Mouse (Mus musculus) embryonic facial prominence, embryonic 13.5 days (tissue): ENCODE measurements at regions not wholly inside any gene's neighbourhood (a gene's known extent, or its start where the extent isn't known, plus 50 kb on each side); places are given as distances from the start of the nearest gene placed in this dataset.

Experiments
- ATAC-seq: fragments of 200-750 bp; cut with Nextera tagmentation; 2 replicates; pipeline ENCODE4 v1.8.0; 2017; ENCODE audit warnings: low read depth; ENCODE audit not compliant: insufficient number of reproducible peaks, insufficient read depth, low FRiP score, low TSS enrichment
- H3K27ac ChIP-seq: fragments of 300-500 bp; sonication (generic); 2 replicates; pipeline ENCODE4 v1.5.1; 2015; ENCODE audit warnings: moderate library complexity, mild to moderate bottlenecking, inconsistent platforms
- H3K27me3 ChIP-seq: fragments of 300-500 bp; sonication (generic); 2 replicates; pipeline ENCODE4 v1.6.1; 2015; ENCODE audit warnings: mild to moderate bottlenecking, inconsistent platforms
- H3K36me3 ChIP-seq: fragments of 300-500 bp; sonication (generic); 2 replicates; pipeline ENCODE4 v1.6.1; 2015; ENCODE audit warnings: mild to moderate bottlenecking, inconsistent platforms
- H3K4me1 ChIP-seq: fragments of 300-500 bp; sonication (generic); 2 replicates; pipeline ENCODE4 v1.6.1; 2015; ENCODE audit warnings: inconsistent platforms
- H3K4me2 ChIP-seq: fragments of 300-500 bp; sonication (generic); 2 replicates; pipeline ENCODE4 v1.6.1; 2015; ENCODE audit warnings: moderate library complexity, mild to moderate bottlenecking, inconsistent platforms
- H3K4me3 ChIP-seq: fragments of 300-500 bp; sonication (generic); 2 replicates; pipeline ENCODE4 v1.5.1; 2015; ENCODE audit warnings: mild to moderate bottlenecking, inconsistent platforms
- H3K9ac ChIP-seq: fragments of 300-500 bp; sonication (generic); 2 replicates; pipeline ENCODE4 v1.6.1; 2015; ENCODE audit warnings: mild to moderate bottlenecking, inconsistent platforms
- H3K9me3 ChIP-seq: fragments of 300-500 bp; sonication (generic); 2 replicates; pipeline ENCODE4 v1.6.1; 2016; ENCODE audit warnings: inconsistent platforms
- WGBS: fragments of 180-500 bp; shearing (Covaris S2); methylation state at CpG from one replicate; pipeline ENCODE4 v1.1.7; 2015; ENCODE audit warnings: mixed read lengths; 5-methylcytosine and 5-hydroxymethylcytosine counted together

GRCm38 (mm10) chr10:123997260-123997659 is 733.5 kb downstream of the Fam19a2 start:
- H3K4me1 ChIP-seq, result no peaks in the 10 kb centered on the region
- WGBS, result 83% methylated on average over 5 of the region's 5 CpGs
- H3K27me3 ChIP-seq, result no peaks in the 10 kb centered on the region
- H3K9ac ChIP-seq, result no peak overlapping the region
- no peaks in the 10 kb centered on the region for H3K9me3 ChIP-seq
- no peak overlapping the region for H3K4me3 ChIP-seq
- ATAC-seq, result no peak
- H3K27ac ChIP-seq, result no peak overlapping the region
- H3K4me2 ChIP-seq, result no peak overlapping the region
- H3K36me3 ChIP-seq, result no peaks in the 10 kb centered on the region

- no peaks in the 10 kb centered on the region for H3K36me3 ChIP-seq
- H3K9ac ChIP-seq, result no peak overlapping the region
- no peak overlapping the region for H3K4me2 ChIP-seq
- no peaks in the 10 kb centered on the region for H3K27me3 ChIP-seq
- H3K4me1 ChIP-seq, result no peaks in the 10 kb centered on the region
- H3K4me3 ChIP-seq, result no peak overlapping the region
- no peak for ATAC-seq
- H3K9me3 ChIP-seq, result no peaks in the 10 kb centered on the region
- WGBS, result 79% methylated on average over 1 of the region's 1 CpGs
- no peak overlapping the region for H3K27ac ChIP-seq
These were observed 735.2 kb downstream of the Fam19a2 start for GRCm38 (mm10) chr10:123998959-123999358.

DNA sequence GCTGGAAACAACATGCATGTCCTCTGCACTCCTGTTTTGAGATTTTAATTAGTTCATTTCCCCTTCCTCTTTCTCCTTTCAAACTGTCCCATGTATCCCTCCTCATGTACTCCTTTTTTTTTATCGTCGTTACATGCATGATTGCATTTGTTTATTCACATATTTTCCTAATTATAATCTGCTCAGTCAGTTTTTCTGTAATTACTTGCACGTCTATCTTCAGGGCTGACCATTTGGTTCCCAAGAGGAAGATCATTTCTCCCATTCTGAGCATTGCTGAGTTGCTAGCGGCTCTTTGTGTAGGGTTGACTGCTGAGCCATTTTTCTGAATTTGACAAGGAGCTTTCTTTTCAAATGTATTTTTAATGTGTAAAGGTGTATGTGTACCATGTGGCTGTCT is 781.2 kb downstream of the Fam19a2 start:
- no peaks in the 10 kb centered on the region for H3K36me3 ChIP-seq

GRCm38 (mm10) chr10:124045791-124046190 is 782.0 kb downstream of the Fam19a2 start:
- WGBS, result 63% methylated on average over 2 of the region's 2 CpGs
- Histone ChIP-seq H3K4me2 (no peak overlapping the region), H3K4me3 (no peak overlapping the region), H3K27ac (no peak overlapping the region), H3K4me1 (no peaks in the 10 kb centered on the region), H3K27me3 (no peaks in the 10 kb centered on the region), H3K36me3 (no peaks in the 10 kb centered on the region), H3K9ac (no peak overlapping the region), H3K9me3 (no peaks in the 10 kb centered on the region)
- no peak for ATAC-seq

More for the DNA sequence above, 781.2 kb downstream of the Fam19a2 start:
- Histone ChIP-seq H3K27me3 (no peaks in the 10 kb centered on the region), H3K4me1 (no peaks in the 10 kb centered on the region), H3K9ac (no peak overlapping the region), H3K4me3 (no peak overlapping the region), H3K27ac (no peak overlapping the region), H3K4me2 (no peak overlapping the region), H3K9me3 (no peaks in the 10 kb centered on the region)
- 53% methylated on average over 4 of the region's 4 CpGs for WGBS
- ATAC-seq, result no peak

- 0 out of 2 replicates have a peak, but pooled peaks cover 3% of the 10 kb centered on the region for H3K4me1 ChIP-seq
- H3K36me3 ChIP-seq, result no peaks in the 10 kb centered on the region
- H3K27ac ChIP-seq, result no peak overlapping the region
- WGBS, result 52% methylated on average over 3 of the region's 3 CpGs
- H3K4me3 ChIP-seq, result no peak overlapping the region
- H3K27me3 ChIP-seq, result no peaks in the 10 kb centered on the region
- H3K4me2 ChIP-seq, result no peak overlapping the region
- H3K9ac ChIP-seq, result no peak overlapping the region
- H3K9me3 ChIP-seq, result no peaks in the 10 kb centered on the region
- ATAC-seq, result no peak
These were observed 819.0 kb downstream of the Fam19a2 start for GRCm38 (mm10) chr10:124082756-124083155.

GRCm38 (mm10) chr10:124090547-124090946 is 826.8 kb downstream of the Fam19a2 start:
- Histone ChIP-seq H3K4me2 (no peak overlapping the region), H3K27ac (no peak overlapping the region), H3K9me3 (no peaks in the 10 kb centered on the region), H3K9ac (no peak overlapping the region), H3K4me3 (no peak overlapping the region), H3K4me1 (no peaks in the 10 kb centered on the region), H3K27me3 (no peaks in the 10 kb centered on the region), H3K36me3 (no peaks in the 10 kb centered on the region)
- no peak for ATAC-seq
- WGBS, result 71% methylated on average over 10 of the region's 10 CpGs

DNA sequence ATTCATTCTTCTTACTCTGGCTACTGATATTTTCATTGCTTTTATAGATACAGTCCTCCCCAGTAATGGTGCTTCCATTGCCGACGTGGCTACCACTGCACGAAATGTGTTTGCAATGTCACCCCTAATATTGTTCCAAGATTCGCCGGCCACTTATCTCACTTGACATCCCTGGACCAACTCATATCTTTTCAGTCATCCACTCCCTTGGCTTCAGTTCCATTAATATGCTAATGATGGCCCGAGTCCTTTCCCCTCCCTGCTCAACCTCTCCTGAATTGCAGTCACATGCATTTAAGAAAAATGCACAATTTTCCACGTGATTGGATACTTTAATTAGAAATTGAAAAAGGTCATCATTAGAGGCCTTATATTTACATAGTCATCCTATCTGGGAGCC is 827.6 kb downstream of the Fam19a2 start:
- Histone ChIP-seq H3K4me2 (no peak overlapping the region), H3K9ac (no peak overlapping the region), H3K27me3 (no peaks in the 10 kb centered on the region), H3K27ac (no peak overlapping the region), H3K36me3 (no peaks in the 10 kb centered on the region), H3K9me3 (no peaks in the 10 kb centered on the region), H3K4me3 (no peak overlapping the region), H3K4me1 (no peaks in the 10 kb centered on the region)
- WGBS, result 90% methylated on average over 7 of the region's 7 CpGs
- ATAC-seq, result no peak

DNA sequence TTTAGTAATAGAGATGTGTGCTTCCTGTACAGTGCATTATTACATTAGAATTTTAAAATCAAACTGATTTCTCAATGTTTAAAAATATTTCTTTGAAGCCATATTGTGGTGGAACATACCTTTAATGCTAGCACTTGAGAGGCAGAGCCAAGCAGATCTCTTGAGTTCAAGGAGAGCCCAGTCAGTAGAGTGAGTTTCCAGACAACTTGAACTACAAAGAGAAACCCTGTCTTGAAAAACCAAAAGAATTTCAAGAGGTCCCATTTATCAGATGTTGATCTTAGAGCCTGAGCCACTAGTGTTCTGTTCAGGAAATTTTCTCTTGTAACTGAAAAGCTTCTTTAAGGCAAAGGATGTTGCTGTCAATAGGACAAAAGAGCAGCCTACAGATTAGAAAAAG is 855.8 kb downstream of the Fam19a2 start:
- no peak for ATAC-seq
- no peaks in the 10 kb centered on the region for H3K9me3 ChIP-seq
- H3K27ac ChIP-seq, result no peak overlapping the region

GRCm38 (mm10) chr10:124138456-124138855 is 874.7 kb downstream of the Fam19a2 start:
- H3K4me2 ChIP-seq, result no peak overlapping the region
- H3K9ac ChIP-seq, result no peak overlapping the region
- H3K36me3 ChIP-seq, result no peaks in the 10 kb centered on the region
- H3K27ac ChIP-seq, result no peak overlapping the region
- H3K4me1 ChIP-seq, result peaks cover 6% of the 10 kb centered on the region; the same call in 1 of the 2 replicates
- no peaks in the 10 kb centered on the region for H3K27me3 ChIP-seq
- no peak for ATAC-seq
- no peak overlapping the region for H3K4me3 ChIP-seq
- no peaks in the 10 kb centered on the region for H3K9me3 ChIP-seq
- WGBS, result 72% methylated on average over 2 of the region's 2 CpGs

More for the DNA sequence above, 855.8 kb downstream of the Fam19a2 start:
- H3K4me2 ChIP-seq, result no peak overlapping the region
- no peak overlapping the region for H3K4me3 ChIP-seq
- no peaks in the 10 kb centered on the region for H3K36me3 ChIP-seq
- no peaks in the 10 kb centered on the region for H3K4me1 ChIP-seq
- no peak overlapping the region for H3K9ac ChIP-seq
- no peaks in the 10 kb centered on the region for H3K27me3 ChIP-seq

DNA sequence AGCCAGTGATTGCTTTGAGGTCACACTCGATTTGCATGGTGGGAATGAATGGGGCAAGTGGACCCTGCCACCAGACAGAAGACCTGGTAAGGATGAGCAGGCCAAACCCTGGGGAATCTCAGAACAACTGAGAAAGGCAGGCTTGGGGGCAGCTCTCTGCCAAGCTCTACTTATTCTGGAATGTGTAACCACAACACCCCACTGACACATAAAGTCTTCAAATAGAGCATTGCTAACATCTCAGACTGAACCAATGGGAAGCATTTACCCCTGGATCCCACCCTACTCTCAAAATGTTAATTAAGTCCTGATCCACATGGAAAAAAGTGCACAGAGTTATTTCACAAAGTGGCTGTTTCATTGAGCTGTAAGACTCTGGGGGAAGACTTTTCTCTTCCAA is 878.5 kb downstream of the Fam19a2 start:
- 63% methylated on average over 1 of the region's 1 CpGs for WGBS
- Histone ChIP-seq H3K4me3 (no peak overlapping the region), H3K36me3 (no peaks in the 10 kb centered on the region), H3K9me3 (no peaks in the 10 kb centered on the region), H3K27me3 (no peaks in the 10 kb centered on the region), H3K4me2 (no peak overlapping the region), H3K27ac (no peak overlapping the region; the same call in 1 of the 2 replicates), H3K4me1 (peaks cover 6% of the 10 kb centered on the region; the same call in 1 of the 2 replicates), H3K9ac (no peak overlapping the region)
- no peak for ATAC-seq

DNA sequence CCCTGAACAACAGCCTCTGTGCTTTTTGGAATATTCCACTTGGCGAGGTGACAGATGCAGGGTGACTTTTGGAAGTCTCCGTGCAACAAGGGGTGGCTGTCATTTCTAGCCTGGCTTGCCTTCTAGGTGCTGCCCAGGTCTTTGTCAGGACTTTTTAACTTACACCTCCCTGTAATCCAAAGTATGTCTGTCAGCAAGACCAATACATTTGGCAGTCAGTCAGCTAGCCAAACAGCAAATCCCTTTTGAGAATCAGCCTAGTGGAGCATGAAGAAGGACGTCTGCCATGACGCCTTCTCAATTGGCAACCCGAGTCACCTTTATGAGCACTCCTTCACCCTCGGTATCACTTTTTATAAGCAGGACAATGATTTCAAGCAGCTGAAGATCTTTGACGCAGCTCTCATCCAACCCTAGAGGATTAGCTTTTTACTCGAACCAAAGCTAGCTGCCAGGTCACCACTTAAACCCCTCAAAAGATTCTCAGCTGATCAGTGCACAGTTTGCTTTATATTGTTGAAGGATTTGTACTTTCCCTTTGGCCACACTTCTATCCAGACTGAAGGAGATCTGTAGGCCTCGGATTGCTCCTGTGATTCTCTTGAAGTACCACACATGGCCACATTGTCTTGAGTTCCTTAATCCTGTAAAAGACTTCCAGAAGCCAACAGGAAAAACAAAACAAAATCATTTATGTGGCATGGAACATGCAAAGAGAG is 883.1 kb downstream of the Fam19a2 start:
- no peak overlapping the region for H3K27ac ChIP-seq
- no peak overlapping the region for H3K9ac ChIP-seq
- 63% methylated on average over 9 of the region's 9 CpGs for WGBS
- no peaks in the 10 kb centered on the region for H3K36me3 ChIP-seq
- no peak for ATAC-seq
- peaks cover 6% of the 10 kb centered on the region; the same call in 1 of the 2 replicates for H3K4me1 ChIP-seq
- no peaks in the 10 kb centered on the region for H3K9me3 ChIP-seq
- H3K4me2 ChIP-seq, result no peak overlapping the region
- no peaks in the 10 kb centered on the region for H3K27me3 ChIP-seq
- H3K4me3 ChIP-seq, result no peak overlapping the region

- Histone ChIP-seq H3K4me2 (no peak overlapping the region), H3K9me3 (no peaks in the 10 kb centered on the region), H3K9ac (no peak overlapping the region), H3K4me1 (no peaks in the 10 kb centered on the region), H3K27ac (no peak overlapping the region), H3K4me3 (no peak overlapping the region), H3K27me3 (no peaks in the 10 kb centered on the region), H3K36me3 (no peaks in the 10 kb centered on the region)
- ATAC-seq, result no peak
- WGBS, result 66% methylated on average over 7 of the region's 7 CpGs
These were observed 899.6 kb downstream of the Fam19a2 start for GRCm38 (mm10) chr10:124163441-124163840.
